Mouse (Mus musculus) erythroblast, embryonic 14.5 days (primary cell): ENCODE results near the gene Gm47959.

Experiments
- GATA1 ChIP-seq: IDR thresholded peaks from 2 replicates; pipeline ENCODE4 v1.6.1; 2012; ENCODE audit warnings: low read length, inconsistent platforms, mixed read lengths
- TAL1 ChIP-seq: IDR thresholded peaks from 3 replicates; pipeline ENCODE4 v1.6.1; 2012; ENCODE audit warnings: low read length, inconsistent platforms, mixed read lengths

GRCm38 (mm10) chr1:83044882-83045427 is 44.6 kb downstream of the Gm47959 start, which contains the start of gene Gm47969:
- TF ChIP-seq GATA1: no peak
- TF ChIP-seq TAL1: no peak
